Mouse (Mus musculus): ENCODE results near the gene Eml5.
A peak's percentile ranks its signal among the peaks of the same experiment; 100 is the strongest.

Gene Eml5

GRCm38 (mm10) chr12:98834879-98835278 is 66.4 kb downstream of the Eml5 start:
- DNase-seq (ENCODE audit: low read depth, low spot score), result no peak

GRCm38 (mm10) chr12:98833901-98834300 is 67.4 kb downstream of the Eml5 start:
- no peak for DNase-seq (ENCODE audit: low read depth, low spot score)

DNA sequence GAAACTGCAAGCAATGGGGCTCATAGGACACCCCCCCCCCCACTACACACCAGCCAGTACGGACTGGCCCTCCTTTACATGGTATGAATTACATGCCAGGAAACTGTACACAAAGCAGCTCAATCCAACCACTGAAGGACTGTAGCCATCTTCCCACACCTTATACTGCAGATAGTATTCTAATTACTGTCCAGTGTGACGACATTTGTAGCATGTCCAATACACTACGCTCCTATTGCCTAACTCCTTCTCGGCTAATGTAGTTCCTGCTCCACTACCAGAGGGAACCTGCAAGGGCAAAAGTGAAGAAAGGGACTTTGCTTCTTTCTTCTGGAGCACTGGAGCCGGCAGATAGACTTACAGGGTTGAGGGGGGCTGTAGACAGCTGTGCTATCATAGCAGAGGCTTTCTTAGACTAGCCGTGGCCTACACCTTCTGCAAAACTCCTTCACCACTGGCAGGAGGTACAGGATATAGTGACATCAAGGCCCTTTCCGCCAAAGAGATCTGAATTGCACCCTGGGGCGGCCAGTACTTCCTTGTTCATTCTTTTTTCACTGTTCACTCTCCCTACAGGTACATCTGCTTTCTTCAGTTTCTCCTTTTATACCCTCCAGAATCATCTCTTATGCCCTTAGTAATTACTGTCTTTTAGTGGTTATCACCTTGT is 68.2 kb downstream of the Eml5 start:
- no peak for DNase-seq (ENCODE audit: low read depth, low spot score)

DNA sequence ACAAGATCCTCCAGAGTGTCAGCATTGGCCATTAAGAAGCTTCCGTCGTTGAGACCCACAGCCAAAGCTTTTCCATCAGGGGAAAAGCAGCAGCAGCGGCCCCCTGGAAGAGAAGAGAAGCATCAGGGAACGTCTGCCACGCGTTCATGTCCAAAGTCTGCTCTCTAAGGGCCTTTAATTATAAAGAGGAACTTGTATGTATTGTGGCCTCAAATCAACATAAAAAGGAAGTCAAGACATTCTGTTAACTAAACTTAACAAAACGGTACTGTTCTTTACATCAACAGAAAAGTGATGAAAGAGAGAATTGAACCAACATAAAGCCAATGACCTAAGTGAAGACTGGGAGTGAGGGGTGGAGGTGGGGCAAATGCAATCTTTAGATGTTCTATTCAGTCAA is 70.2 kb downstream of the Eml5 start:
- no peak for DNase-seq (ENCODE audit: low read depth, low spot score)

DNA sequence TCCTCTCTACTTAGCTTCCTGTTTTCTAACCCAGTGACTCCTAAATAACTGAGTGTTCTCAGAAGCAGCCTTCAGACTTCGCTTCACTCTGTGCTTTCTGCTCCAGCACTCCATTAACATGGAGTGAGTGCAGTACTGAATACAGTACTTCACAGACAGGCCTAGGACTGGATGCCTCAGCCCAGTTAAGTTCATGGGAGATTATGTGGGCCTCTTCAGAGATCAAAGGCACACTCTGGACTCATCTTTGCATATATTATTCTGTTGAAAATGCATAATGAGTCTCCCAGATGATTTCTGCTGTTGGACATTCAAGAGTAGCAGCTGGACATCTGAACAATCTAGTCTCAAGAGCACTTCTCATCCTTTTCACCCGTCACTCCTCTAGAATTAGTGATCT is 80.5 kb downstream of the Eml5 start:
- DNase-seq (ENCODE audit: low read depth, low spot score), result no peak

DNA sequence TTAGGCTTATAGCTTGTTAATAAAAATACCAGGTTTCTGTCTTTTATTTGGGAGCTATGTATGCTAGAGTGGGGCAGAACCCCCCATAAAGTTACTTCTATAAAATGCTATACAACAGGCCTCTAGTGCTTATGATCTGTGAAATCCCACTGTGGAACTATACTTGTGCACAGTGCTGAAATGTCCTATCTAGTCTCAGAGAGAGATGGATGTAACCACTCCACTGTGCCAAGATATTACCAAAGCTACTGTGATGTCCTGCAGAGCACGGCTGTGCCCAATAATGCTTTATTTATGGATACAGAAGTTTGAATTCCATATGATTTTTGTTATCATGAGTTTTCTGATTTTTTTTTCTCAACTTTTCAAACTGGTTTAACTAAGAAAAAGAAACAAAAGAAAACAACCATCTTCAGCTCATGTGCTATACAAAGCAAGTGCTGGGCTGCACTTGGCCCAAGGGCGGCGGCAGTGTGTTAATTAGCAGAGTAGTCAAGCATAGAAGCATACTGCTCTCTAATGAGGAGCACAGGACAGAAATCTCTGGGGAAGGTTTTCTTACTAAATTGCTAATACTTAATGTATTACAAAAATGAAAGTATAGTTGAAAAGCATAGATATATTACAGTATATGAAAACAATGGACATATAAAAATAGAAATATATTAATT is 97.1 kb downstream of the Eml5 start:
- no peak for DNase-seq (ENCODE audit: low read depth, low spot score)

GRCm38 (mm10) chr12:98802245-98802644 is 99.0 kb downstream of the Eml5 start:
- DNase-seq (ENCODE audit: low read depth, low spot score), result no peak

DNA sequence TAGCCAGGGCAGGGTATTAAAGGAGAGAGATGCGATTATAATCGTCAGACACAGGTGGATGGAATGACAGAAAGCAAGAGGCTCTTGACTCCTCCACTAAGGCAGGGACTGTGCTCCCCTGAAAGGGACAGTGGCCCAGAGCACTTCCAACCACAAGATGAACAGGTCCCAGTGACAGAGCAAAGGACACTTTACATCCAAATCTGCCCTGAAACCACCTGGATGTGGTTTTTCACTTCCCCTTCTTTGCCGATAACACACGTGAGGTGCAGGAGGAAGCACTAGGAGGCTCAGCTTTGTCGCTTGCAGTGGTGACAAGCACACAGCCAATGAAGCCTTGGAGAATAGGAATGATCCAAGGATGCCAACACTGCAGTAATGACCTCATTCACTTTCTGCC is 101.0 kb downstream of the Eml5 start:
- no peak for DNase-seq (ENCODE audit: low read depth, low spot score)

DNA sequence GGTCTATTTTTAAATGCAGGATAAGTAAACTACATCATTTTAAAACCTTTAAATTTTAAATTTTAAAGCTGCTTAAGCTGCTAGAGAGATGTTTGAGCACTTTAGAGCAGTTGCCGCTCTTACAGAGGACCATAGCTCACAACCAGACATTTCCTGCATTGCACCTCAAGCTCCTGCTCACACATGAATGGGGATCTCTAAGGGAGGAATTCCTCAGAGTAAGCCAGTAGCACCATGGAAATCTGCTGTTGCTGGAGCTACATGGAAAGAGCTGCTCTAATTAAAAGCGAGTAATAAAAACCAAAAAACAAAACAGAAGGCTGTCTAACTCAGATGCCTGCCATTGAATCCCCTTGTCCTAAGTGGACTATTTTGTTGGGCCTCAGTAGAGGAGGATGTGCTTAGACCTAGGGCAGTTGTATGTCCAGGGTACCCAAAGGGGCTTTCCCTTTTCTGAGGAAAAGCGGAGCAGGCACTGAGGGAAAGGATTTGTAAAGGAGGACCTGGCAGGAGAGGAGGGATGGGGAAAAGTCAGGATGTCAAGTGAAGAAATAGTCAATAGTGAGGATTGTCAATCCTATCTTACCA is 105.5 kb downstream of the Eml5 start:
- no peak for DNase-seq (ENCODE audit: low read depth, low spot score)

DNA sequence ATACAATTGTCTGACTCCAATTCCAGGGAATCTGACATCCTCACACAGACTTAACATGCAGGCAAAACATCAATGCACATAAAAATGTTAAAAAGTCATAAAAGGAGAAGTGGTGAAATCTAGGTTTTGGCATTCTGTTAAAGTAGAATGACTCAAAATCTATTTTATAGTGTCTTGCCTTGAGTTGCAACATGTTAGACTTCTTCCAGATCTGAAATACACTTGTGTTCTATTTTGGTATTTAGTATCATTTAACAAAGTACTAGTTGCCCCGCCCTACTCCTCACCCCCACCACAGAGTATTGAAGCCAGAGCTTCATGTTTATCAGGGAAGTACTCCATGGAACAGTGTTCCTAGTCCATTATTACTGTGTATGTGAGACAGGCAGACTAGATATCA is 117.0 kb downstream of the Eml5 start:
- no peak for DNase-seq (ENCODE audit: low read depth, low spot score)

DNA sequence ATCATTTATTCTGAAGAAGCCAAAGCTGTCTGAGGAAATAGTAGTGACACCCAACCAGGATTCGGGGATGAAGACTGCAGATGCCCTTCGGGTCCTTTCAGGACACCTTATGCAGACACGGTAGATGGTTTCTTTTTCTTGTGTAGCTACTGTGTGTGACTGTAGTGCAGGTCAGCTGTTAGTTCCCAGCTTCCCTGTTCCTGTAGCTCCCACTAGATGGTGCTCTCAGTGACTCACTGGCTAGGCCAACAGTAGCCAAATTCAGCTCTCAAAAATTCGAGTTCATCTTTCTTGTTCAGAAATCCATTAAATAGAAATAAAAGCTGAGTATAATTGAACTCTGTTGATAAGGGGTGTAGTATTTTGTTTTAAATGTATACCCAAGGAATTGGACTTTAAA is 122.1 kb downstream of the Eml5 start:
- DNase-seq (ENCODE audit: low read depth, low spot score), result no peak

DNA sequence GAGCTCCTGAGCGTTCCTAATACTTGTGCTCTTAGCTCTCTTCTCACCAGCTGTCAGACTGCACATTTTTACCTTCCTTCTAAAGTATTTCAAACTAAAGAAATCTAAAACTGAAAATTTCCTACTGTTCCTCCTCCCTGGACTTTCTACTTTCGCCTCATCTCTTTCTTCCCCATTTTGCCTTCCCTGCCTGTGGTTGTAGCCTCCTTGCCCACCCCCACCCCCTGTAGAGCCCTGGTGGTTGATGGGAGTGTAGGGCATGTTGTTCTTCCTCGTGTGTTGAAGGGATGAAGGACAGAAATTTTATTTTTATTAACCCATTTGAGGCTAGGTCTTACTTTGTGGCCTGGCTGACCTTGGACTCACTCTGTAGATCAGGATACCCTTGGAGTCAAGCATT is 123.8 kb downstream of the Eml5 start:
- no peak for DNase-seq (ENCODE audit: low read depth, low spot score)

GRCm38 (mm10) chr12:98766241-98766640 is 135.0 kb downstream of the Eml5 start:
- DNase-seq (ENCODE audit: low read depth, low spot score), result no peak

GRCm38 (mm10) chr12:98759700-98760099 is 141.6 kb downstream of the Eml5 start:
- no peak for DNase-seq (ENCODE audit: low read depth, low spot score)

DNA sequence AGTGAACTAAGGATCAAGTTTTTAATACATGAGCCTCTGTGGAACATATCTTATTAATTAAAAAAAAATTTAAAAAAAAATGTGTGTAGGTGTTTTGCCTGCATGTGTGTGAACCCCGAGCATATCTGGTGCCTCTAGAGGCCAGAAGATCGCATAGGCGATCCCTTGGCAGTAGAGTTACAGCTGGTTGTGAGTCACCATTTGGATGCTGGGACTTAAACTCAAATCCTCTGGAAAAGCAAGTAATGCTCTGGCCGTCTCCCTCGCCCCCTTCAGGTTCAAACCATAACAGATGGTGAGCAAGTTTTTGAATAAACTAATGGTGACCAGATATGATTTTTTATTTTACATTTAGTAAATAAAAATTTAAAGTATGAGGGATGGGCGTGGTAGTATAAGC is 143.6 kb downstream of the Eml5 start:
- DNase-seq (ENCODE audit: low read depth, low spot score), result no peak

DNA sequence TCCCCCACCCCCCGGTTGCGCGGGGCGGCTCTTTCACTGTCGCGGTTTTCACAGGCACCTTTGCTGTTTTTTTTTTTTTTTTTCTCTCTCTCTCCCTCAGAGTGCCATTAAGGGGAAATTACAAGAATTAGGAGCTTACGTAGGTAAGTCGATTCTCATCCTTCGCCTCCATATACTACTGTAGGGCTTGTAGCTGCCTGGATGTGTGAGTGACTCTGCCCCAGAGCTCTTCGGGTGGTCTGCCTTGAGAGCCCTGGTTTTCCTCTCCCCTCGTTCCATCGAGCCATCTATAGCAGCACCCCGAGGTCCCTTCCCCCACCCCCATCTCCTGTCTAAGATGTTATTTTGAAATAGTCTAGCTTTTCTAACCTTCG is 153.9 kb downstream of the Eml5 start:
- DNase-seq (ENCODE audit: low read depth, low spot score), result no peak

GRCm38 (mm10) chr12:98746746-98747379 is 154.4 kb downstream of the Eml5 start, which contains the start of gene Zc3h14:
Gene Zc3h14 (plus strand): TSS chr12:98746964.
- DNase-seq (ENCODE audit: low read depth, low spot score), result peak; percentile 96

DNA sequence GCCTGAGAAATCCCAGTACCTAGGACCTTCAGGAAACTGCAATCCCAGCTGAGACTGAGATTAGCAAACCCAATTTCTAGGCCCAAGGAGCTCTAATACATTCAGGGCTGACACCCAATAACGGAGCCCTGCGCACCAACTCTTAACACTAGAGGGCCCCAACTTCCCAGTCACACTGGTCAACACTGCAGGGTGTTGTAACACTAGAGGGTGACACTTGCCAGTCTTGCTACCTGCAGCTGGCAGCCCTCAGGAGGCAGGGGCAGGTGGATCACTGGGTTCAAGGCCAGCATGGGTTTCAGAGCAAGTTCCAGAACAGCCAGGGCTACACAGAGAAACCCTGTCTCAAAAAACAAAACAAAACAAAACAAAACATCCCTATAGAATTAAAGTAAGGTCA is 155.2 kb downstream of the Eml5 start:
- DNase-seq (ENCODE audit: low read depth, low spot score), result no peak

GRCm38 (mm10) chr12:98745626-98746025 is 155.7 kb downstream of the Eml5 start:
- no peak for DNase-seq (ENCODE audit: low read depth, low spot score)

GRCm38 (mm10) chr12:98741011-98741501 is 160.2 kb downstream of the Eml5 start:
- no peak for DNase-seq (ENCODE audit: low read depth, low spot score)

DNA sequence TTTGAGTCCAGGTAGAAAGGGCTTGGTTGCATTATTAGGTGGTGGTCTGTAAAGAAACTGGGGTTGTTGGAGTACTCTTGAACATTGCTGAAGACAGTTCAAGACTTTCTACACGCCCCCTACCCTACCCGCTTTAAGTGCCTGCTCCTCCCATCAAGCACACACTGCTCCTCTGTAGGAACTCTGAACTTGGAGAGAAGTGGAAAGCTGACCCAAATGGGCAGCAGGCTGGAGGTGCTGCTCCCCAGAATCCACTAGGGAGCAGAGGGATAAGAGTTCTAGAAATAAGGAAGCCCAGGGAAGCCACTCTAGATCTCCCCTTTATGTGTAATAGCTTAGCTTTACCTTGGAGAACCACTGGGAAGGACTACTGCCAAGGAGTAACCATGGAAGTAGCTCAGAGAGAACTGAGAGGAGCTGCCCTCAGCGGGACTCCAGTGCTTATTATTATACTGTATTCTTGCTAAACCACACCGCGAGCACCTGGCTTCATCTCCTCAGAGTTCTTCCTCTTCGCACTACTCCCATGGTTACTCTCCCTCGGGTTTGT is 163.4 kb downstream of the Eml5 start:
- no peak for DNase-seq (ENCODE audit: low read depth, low spot score)

Measured in skeletal muscle tissue, adult 2 months (tissue).